Mouse (Mus musculus) brain, embryonic 18.5 days (tissue): Measurements from ENCODE around the gene Stat1.

Experiments
- DNase-seq: peaks from one replicate; pipeline ENCODE4 v3.0.0-alpha.2; 2012; ENCODE audit warnings: low read depth, low spot score

Stat1 gene

DNA sequence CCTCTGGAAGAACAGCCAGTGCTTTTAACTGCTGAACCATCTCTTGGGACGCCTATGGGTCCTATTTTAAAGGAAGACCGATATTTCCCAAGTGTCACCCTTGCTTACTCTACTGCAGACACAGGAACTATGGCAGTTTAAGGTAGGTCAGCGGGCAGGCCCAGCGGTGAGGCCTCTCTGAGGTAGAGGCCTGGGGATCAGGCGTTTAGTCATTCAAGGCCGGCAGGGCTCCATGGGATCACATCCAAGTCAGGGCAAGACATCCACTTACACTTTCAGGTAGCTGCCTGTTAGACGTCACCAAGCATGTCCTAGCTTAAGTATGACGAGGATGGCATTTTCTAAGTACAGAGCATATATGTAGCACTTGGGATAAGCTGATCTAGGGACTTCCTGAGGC is 41.9 kb downstream of the Stat1 start:
- DNase-seq: no peak

DNA sequence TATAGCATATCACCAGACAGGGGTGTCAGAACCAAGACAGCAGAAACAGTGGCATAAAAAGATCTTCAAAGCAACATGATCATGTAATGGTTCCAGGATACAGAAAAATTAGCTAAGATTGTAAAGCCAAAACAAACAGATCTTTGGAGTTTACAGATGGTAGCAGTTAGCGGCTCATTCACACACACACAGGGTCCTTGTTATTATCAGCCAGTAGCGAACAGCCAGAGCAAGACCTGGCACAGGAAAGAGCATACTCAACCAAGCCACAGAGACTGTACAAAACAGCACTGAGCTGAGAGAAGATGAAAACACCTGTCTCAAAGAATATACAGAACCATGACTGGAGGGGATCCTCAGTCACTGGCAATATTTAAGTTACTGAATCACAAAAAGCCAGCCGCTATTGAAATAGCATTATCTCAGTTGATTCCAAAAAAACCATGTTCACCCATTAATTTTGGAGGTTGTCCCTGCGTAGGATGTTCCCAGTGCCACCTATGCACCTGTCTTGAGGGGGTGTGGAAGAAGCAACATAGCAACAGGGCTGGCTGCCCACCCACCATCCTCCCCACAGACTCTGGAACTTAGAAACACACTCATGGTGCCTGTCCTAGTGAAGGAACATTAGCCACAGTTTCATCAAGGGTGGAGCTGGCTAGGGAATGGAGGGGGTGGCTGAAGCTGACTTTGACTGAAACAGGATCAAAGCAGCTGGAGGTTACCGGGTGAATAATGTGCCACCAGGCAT is 44.6 kb downstream of the Stat1 start:
- no peak for DNase-seq

DNA sequence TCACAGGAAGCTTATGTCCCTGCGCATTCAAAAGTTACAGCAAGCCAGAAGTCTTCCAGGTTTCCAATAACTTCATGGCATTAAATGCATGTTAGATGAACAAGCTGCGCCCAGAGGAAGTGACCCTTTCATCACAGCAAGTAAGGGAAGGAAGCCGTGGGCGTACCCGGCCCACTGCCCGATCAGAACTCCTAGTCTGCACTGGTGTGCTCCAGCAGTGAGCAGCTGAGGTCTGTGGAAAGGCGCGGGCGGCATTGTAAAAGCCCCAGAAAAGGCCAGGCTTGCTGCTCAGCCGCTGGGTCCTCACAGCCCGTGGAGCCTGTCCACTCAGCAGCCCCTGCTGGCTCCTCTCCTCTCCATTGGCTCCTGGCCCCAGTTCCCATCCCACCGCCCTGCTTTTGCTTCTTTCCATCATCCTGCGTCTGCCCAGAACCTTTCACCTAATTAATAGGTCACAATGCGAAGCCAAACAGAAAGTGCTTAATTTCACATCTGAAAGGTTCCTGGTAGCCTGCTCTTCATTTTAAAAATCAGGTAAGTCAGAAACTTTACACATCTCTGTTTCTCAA is 47.5 kb downstream of the Stat1 start:
- no peak for DNase-seq

GRCm38 (mm10) chr1:52170057-52170456 is 50.8 kb downstream of the Stat1 start:
- DNase-seq: no peak

DNA sequence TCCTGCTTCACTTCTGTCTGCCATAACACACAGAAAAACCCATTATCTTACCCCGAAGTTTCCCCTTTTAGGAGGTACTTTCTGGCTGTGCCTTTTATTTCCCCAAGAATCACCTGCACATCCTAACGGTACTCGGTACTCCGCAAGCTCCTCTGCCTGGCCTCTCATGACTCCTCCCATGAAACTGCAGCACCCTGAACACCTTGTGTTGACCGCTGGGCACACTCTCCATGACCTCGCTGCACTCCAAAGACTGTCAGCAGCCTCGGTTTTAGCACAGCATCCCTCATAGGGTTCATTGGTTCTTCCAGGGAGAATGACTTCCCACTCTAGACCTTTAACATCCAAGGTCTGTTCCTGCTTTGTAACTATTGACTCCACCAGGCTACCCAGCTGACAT is 51.5 kb downstream of the Stat1 start:
- DNase-seq: no peak

DNA sequence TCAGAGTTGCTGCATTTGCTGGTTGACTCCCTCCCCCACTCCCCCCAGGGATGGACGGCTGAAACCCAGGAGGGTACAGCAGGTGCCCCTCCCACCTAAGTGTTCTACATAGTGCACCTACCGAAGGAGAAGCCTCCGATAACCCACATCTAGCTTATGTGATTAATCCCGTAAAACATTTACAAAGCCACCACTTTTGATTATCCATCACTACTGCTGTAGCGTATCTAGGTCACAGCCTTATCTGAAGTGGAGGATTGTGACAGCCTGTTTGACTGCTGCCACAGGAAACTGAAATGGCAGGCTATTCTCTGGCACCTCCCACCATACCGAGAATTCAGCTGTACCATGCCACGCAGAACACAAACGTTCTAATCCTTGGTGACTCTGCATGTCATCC is 52.0 kb downstream of the Stat1 start:
- DNase-seq: no peak

DNA sequence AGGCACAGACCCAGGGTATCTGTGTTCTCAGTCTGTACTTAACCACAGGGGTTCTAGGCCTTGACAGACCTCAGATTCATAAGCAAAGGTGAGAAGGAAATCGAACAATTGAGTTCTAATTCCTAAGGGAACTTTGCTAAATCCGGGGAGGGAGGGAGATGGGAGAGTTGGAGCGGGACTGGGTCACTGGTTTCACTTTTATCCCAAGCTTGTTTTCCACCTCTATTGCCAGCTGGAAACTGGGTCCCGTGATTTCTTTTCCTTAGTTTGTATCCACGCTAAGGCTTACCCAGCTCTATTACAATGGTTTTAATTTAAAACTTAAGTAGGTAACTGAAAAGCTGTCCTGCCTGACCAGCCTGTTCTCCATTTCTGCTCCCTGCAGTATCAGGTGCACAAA is 56.1 kb downstream of the Stat1 start:
- DNase-seq: no peak

- no peak for DNase-seq
Observed at GRCm38 (mm10) chr1:52175983-52176382, 56.7 kb downstream of the Stat1 start.

- no peak for DNase-seq
Observed at GRCm38 (mm10) chr1:52176999-52177398, 57.8 kb downstream of the Stat1 start.

DNA sequence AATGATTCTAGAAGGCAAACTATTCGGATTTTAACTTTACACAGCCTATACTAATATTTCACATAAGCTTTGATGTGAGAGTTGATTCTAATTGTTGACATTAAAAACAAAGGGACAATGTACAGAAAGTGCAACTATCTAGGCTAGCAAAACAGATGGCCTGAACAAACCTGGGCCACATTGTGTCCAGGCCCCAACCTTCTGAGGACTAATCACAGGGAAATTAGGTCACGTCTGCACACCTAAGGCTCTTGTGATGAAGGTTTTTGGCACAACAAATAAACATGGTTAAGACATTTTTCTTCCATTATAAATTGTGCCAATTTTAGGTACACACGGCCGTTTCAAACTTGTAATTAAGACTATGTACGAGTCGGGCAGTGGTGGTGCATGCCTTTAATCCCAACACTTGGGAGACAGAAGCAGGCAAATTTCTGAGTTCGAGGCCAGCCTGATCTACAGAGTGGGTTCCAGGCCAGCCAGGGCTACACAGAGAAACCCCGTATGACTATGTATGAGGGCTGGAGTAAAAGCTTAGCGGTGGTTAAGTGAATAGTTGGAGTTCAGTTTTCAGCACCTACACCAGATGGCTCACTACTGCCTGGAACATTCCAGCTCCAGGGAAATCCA is 60.8 kb downstream of the Stat1 start:
- no peak for DNase-seq

- no peak for DNase-seq
Observed at GRCm38 (mm10) chr1:52181994-52182393, 62.8 kb downstream of the Stat1 start.

DNA sequence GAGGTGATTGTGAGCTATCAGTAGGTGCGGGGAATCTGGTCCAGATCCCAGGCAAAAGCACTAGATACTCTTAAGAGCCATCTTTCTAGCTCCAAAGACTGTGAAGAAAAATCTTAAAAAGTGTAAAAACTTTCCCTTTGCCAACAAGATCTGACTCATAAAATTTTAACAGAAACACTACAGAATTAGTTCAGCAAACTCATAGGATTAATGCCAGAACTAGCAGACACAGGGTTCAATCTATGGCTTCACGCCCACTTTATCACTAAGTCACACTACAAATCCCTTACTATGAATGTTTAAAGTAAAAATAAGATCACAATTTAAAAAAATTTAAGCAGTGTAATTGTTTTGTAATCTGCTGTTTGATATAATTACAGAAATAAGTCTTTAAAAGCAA is 63.8 kb downstream of the Stat1 start:
- DNase-seq: no peak
